Mouse (Mus musculus) left cerebral cortex, adult 6 months (tissue): ENCODE results near the gene P2rx5. TPM values are rescaled to one million over a fixed set of nuclear protein-coding genes. Genes with fewer than 3 reads are reported as not detected.

ENCODE experiments used
- long read RNA-seq, 2 experiments: library from polyadenylated mRNA; unstranded; transcript quantifications; one replicate each; pipeline ENCODE4 v2.0.0; 2019 to 2020
- polyA plus RNA-seq: library from polyadenylated mRNA; unstranded; fragments of <200 nt; fragmentation: Nextera tagmentation; gene quantifications from 2 replicates; pipeline ENCODE4 v1.2.3, GENCODE M21; 2021

P2rx5 gene
- polyA plus RNA-seq = 0.35 and 0.81 TPM in 2 replicates
- long read RNA-seq, experiment 1, partial matches to known transcripts = 0 of 1 reads
- long read RNA-seq, experiment 1, other reads (novel, unspliced or antisense) = 1 of 1 reads
- long read RNA-seq, experiment 2 = 0 reads

DNA sequence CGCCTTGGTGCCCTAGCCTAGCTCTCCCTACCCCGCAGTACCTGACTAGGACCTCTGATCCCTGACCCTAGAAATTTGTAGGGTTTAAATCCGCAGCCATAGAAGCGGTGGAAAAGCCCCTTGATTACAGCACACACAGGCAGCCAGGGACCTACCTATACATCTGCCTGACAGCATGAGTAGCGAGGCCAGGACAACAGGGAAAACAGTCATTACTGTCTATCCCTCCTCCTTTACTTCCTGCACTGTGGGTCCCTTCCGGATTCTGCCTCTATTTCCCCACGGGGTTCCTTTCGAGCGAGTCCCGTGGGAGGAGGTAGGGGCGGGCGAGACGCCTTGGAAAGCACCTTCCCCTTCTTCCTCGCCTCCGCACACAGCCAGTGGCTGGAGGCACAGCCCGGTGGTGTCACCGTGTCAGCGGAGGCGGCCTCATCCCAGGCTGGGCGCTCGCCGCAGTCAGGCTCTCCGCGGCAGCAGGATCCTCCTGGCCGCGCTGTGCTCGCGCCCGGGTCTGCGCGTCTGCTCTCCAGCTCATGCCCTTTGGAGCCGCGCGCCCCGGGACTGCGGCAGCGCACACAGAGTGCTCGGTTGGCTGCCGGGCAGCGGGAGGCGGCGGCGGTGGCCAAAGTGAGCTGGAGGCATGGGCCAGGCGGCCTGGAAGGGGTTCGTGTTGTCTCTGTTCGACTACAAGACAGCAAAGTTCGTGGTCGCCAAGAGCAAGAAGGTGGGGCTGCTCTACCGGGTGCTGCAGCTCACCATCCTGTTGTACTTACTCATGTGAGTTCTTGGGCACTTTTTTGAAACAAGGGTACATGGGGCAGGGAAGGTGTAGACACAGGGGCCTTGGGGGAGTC, at the start of gene P2rx5:
P2rx5 (plus strand) TSS at position 465 of the 854 bp plus-strand sequence.

DNA sequence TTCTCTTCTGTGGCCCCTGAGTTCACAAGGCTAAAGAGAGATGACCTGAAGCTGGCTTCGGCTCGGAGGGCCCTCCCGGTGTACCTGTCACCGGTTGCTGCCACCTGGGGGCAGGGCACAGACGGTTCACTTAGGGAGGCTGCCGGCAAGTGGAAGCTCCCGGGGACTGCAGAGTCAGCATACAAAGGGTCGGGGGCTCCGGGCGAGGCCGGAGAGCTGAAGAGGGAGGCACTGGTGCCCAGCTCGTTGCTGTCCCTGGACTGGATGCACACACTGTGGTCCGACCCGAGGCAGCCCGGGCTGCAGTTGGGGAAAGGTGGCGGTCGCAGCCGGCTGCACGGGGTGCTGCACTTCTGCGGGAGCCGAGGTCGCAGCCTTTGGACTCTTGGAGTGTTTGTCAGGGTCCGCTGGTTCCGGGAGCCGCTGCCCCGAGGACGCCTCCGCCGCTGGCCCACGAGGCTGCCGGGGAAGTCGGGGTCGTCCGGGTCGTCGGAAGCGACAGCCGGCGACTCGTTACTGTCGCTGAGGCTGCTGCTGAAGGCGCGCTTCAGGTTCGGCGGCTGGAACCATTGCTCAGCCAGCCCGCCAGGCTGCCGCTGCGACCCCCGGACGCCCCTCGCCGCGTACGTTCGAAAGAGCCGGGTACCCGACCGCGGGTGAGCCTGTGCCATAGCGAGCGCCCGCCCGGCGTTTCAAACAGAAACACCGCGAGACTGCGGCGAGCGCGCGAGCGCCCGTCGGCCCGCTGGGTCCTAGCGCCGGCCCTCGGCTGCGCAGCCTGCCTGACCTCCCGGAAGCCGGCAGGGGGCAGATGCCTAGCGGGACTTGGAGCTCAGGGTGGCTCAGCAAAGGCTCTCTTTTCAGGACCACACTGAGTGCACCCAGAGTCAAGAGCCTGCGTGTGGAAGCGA, 22.4 kb upstream of the P2rx5 start, which contains the start of gene Haspin:
Haspin (minus strand) TSS at position 704 of the 911 bp plus-strand sequence.

DNA sequence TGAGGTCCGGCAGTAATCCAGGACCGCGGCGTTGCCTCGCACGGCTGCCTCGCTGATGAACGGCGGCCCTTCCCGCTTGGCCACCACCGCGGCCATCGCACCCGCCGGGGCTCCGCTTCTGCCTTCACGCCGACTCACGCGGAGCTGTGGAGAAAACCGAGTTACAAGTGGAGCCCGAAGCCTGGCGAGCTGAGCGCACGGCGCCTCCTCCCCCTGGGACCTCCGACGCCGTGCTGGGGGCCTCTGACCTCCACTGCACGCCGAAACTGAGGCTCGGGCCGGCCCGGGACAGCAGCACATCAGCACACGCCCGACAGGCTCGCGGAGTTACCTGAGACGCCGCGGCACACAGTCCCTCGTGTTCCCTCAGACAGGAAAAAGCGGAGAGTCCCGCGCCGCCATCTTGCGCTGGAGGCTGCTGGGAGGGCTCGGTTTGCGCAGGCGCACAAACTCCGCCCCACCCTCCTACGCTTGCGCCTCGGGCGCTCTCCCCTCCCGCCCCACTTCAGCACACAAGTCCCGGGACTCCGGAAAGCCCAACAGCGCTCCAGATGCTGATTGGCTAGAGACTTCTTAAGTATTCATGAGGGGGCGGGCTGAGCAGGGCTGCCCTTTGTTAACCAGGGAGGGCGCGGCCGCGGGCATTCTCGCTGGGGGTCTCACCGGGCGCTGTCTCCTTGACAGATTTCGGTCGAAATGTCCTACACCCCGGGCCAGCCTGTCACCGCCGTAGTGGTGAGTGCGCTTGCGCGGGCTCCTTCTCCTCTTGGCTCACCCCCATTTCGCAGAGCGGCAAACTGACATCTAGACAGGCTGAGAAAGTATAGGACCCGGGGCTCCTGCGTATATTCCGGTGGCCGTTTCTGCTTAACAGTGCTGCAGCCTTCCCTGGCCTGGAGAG, 16.6 kb downstream of the P2rx5 start, which contains the start of the genes Emc6 and Tax1bp3:
Emc6 (minus strand) TSS at position 430 of the 901 bp plus-strand sequence.
Tax1bp3 (plus strand) TSS at position 476 of the 901 bp plus-strand sequence.

DNA sequence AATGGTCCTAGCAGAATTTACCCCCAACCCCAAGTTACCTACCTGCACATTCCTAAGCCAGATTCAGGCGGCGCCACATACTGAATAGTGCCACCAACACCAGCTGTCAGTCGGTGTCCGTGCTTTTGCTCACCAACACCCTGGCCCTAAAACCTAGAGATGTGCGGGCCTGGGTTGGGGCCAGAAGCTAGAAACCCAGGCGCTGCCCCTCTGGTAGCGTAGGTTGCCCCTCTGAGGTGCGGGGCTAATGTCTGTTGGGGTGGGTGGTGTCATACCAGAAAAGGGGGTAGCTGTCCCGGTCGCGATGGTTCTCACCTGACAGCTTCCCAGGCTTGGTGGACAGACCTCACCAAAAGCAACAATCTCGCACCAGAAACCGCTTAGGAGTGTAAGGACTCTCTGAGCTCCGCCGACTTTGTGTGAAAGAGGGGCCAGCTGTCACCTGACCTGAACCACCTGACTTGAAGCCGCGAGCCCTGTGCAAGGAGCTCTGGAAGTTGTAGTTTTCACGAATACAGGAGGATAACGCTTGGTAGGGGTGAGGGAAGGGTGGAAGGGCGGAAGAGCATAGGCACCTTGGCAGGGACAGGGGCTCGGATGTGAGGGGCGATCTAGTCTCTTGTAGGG, 38.5 kb downstream of the P2rx5 start, which contains the start of gene Ctns:
Ctns (minus strand) TSS at position 440 of the 627 bp plus-strand sequence.

DNA sequence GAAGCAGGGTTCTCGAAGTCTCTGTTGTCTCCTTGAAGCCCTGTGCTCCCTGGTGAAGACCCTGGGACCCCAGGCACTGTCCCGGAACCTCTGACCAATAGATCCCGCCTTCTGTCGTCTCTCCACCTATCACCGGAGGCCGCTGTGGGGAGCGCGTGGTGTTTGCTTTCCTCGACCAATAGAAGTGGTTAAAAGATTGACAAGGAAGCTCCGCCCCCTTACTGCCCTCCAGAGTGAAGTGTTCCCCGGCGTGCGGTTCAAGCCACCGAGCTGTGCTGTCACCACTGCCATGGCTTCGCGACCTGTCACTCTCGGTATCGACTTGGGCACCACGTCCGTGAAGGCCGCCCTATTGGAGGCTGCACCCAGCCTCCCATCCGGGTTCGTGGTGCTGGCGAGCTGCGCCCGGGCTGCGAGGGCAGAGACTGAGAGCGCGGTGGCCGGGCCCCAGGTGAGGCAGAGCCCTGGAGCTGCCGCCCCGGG, 39.0 kb downstream of the P2rx5 start, which contains the start of gene Shpk:
Shpk (plus strand) TSS at position 231 of the 483 bp plus-strand sequence.

Other genes starting within 250 kb of the P2rx5 start
- gene Atp2a3, start 199.3 kb upstream of the P2rx5 start, polyA plus RNA-seq = 1.3 and 1.6 TPM in 2 replicates
- 0.21 and 0.23 TPM in 2 replicates for gene P2rx1, start 161.3 kb upstream of the P2rx5 start, polyA plus RNA-seq
- gene Camkk1, start 141.4 kb upstream of the P2rx5 start, polyA plus RNA-seq = 62.5 and 73.7 TPM in 2 replicates
- gene Ncbp3, start 112.6 kb upstream of the P2rx5 start, polyA plus RNA-seq = 2.2 and 2.5 TPM in 2 replicates
- 0.09 and 0.11 TPM in 2 replicates for gene Itgae, start 69.8 kb upstream of the P2rx5 start, polyA plus RNA-seq
- 0.09 and 0.11 TPM in 2 replicates for gene Haspin, start 22.1 kb upstream of the P2rx5 start, polyA plus RNA-seq
- gene Emc6, start 16.6 kb downstream of the P2rx5 start, polyA plus RNA-seq = 70.0 and 84.2 TPM in 2 replicates
- gene Tax1bp3, start 16.7 kb downstream of the P2rx5 start, polyA plus RNA-seq = 10.2 and 11.4 TPM in 2 replicates
- 4.9 and 5.3 TPM in 2 replicates for gene Ctns, start 38.6 kb downstream of the P2rx5 start, polyA plus RNA-seq
- gene Shpk, start 39.0 kb downstream of the P2rx5 start, polyA plus RNA-seq = 1.3 and 1.4 TPM in 2 replicates
- gene Trpv1, start 73.9 kb downstream of the P2rx5 start, polyA plus RNA-seq = not detected in 2 replicates
- gene Trpv3, start 107.0 kb downstream of the P2rx5 start, polyA plus RNA-seq = 0.10 and 0.16 TPM in 2 replicates
- gene Aspa, start 169.2 kb downstream of the P2rx5 start, polyA plus RNA-seq = 21.8 and 41.0 TPM in 2 replicates
- gene Gm49340, start 169.3 kb downstream of the P2rx5 start, polyA plus RNA-seq = not detected in 2 replicates
- gene Spata22, start 169.3 kb downstream of the P2rx5 start, polyA plus RNA-seq = not detected in 2 replicates
- gene Olfr20, start 190.4 kb downstream of the P2rx5 start, polyA plus RNA-seq = not detected in 2 replicates
- gene Olfr376, start 210.8 kb downstream of the P2rx5 start, polyA plus RNA-seq = not detected in 2 replicates
- gene Olfr1, start 239.2 kb downstream of the P2rx5 start, polyA plus RNA-seq = not detected in 2 replicates